Mouse (Mus musculus) splenic B cell, adult 2 months (primary cell): ENCODE results near the gene Eno4.

Source experiments
- DNase-seq: peaks from one replicate; pipeline ENCODE4 v3.0.0-alpha.2; 2011; ENCODE audit warnings: low read depth, low spot score
- H3K27me3 ChIP-seq: 2 replicates; pipeline ENCODE4 v1.6.1; 2012; ENCODE audit warnings: mild to moderate bottlenecking, low read length, moderate library complexity, mixed read lengths; ENCODE audit not compliant: control insufficient read depth, poor library complexity, insufficient read depth, severe bottlenecking
- H3K36me3 ChIP-seq: 2 replicates; pipeline ENCODE4 v1.6.1; 2012; ENCODE audit warnings: mild to moderate bottlenecking, low read length, moderate library complexity, mixed read lengths; ENCODE audit not compliant: control insufficient read depth, poor library complexity, insufficient read depth, severe bottlenecking

Gene Eno4

DNA sequence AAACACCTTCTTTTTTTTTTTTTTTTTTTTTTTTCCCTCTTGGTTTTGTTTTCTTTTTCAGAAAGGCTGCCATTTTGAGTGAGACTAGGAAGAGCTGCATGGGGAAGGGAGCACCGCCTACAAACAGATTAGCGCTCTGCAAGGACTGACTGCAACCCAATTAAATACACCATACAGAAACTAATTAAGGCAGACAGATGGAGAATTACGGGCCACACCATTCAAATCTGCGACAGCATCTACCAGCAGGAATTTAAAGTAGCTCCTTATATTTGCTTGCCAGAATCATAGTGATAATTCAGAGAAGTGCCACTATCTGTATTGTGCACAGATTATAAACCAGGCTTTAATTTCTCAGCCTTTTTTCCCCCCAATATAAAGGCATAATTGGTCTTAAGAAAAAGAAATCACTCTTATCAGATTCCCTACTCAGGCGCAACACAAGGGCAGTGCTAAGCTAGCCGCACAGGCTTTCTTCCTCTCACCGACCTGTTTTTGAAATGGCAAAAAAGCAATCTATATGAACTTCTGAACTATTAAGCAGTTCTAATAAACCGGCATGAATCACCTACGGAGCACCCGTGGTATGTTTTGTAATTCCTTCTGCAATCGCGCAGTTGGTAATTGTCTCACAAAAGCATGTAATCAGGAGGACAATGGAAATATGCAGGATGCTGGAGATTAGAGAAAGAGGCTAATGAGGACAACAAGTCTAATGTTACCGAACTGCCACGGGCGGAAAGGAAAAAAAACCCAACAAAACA, 63.5 kb downstream of the Eno4 start:
- Histone ChIP-seq H3K27me3 (no peaks in the 10 kb centered on the region), H3K36me3 (no peaks in the 10 kb centered on the region)
- no peak for DNase-seq

DNA sequence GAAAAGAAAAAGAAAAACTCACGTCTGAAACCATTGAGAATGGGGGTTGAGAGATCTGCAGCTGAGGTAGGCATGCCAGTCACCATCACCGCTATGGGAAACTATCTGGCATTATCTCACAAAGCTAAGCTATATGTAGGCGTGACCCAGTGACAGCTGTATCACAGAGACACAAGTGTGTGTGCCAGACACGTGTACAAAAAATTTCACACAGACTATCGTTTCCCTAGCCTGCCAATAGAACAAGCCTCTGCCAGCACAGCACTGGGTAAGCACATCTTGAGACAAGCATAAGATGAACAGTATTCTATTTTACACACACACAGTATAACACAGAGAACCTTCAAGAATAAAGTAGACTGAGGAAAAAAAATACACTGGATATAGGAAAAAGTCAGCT, 67.6 kb downstream of the Eno4 start:
- H3K36me3 ChIP-seq: no peaks in the 10 kb centered on the region
- no peak for DNase-seq
- no peaks in the 10 kb centered on the region for H3K27me3 ChIP-seq
